Mouse (Mus musculus): ENCODE results near the gene N4bp3.

The N4bp3 gene

GRCm38 (mm10) chr11:51654891-51655290, 4.2 kb upstream of the N4bp3 start:
- no peak for ATAC-seq (ENCODE audit: insufficient number of reproducible peaks, low FRiP score, low TSS enrichment)

GRCm38 (mm10) chr11:51653736-51654135, 3.1 kb upstream of the N4bp3 start:
- no peak for ATAC-seq (ENCODE audit: insufficient number of reproducible peaks, low FRiP score, low TSS enrichment)

GRCm38 (mm10) chr11:51652889-51653418, 2.3 kb upstream of the N4bp3 start:
- no peak for ATAC-seq (ENCODE audit: insufficient number of reproducible peaks, low FRiP score, low TSS enrichment)

- no peak for ATAC-seq (ENCODE audit: insufficient number of reproducible peaks, low FRiP score, low TSS enrichment)
Measured at GRCm38 (mm10) chr11:51650261-51650660, 381 bp downstream of the N4bp3 start.

- ATAC-seq (ENCODE audit: insufficient number of reproducible peaks, low FRiP score, low TSS enrichment) = no peak
Measured at GRCm38 (mm10) chr11:51649889-51650199, 798 bp downstream of the N4bp3 start.

GRCm38 (mm10) chr11:51649111-51649888, 1.3 kb downstream of the N4bp3 start:
- no peak for ATAC-seq (ENCODE audit: insufficient number of reproducible peaks, low FRiP score, low TSS enrichment)

GRCm38 (mm10) chr11:51648566-51648965, 2.1 kb downstream of the N4bp3 start:
- ATAC-seq (ENCODE audit: insufficient number of reproducible peaks, low FRiP score, low TSS enrichment) = no peak

- ATAC-seq (ENCODE audit: insufficient number of reproducible peaks, low FRiP score, low TSS enrichment) = no peak
Measured at GRCm38 (mm10) chr11:51646751-51647667, 3.6 kb downstream of the N4bp3 start.

GRCm38 (mm10) chr11:51646245-51646644, 4.4 kb downstream of the N4bp3 start:
- no peak for ATAC-seq (ENCODE audit: insufficient number of reproducible peaks, low FRiP score, low TSS enrichment)

- no peak for ATAC-seq (ENCODE audit: insufficient number of reproducible peaks, low FRiP score, low TSS enrichment)
Measured at GRCm38 (mm10) chr11:51645293-51645692, 5.3 kb downstream of the N4bp3 start.

- ATAC-seq (ENCODE audit: insufficient number of reproducible peaks, low FRiP score, low TSS enrichment) = no peak
Measured at GRCm38 (mm10) chr11:51644217-51644616, 6.4 kb downstream of the N4bp3 start.

GRCm38 (mm10) chr11:51643761-51644160, 6.9 kb downstream of the N4bp3 start:
- ATAC-seq (ENCODE audit: insufficient number of reproducible peaks, low FRiP score, low TSS enrichment) = peak; percentile 32; the same call in 1 of the 2 replicates

GRCm38 (mm10) chr11:51643202-51643601, 7.4 kb downstream of the N4bp3 start:
- peak; percentile 57; the same call in 1 of the 2 replicates for ATAC-seq (ENCODE audit: insufficient number of reproducible peaks, low FRiP score, low TSS enrichment)

GRCm38 (mm10) chr11:51640748-51641147, 9.9 kb downstream of the N4bp3 start:
- ATAC-seq (ENCODE audit: insufficient number of reproducible peaks, low FRiP score, low TSS enrichment) = no peak

GRCm38 (mm10) chr11:51638497-51638896, 12.1 kb downstream of the N4bp3 start:
- ATAC-seq (ENCODE audit: insufficient number of reproducible peaks, low FRiP score, low TSS enrichment) = no peak

GRCm38 (mm10) chr11:51637971-51638414, 12.6 kb downstream of the N4bp3 start:
- ATAC-seq (ENCODE audit: insufficient number of reproducible peaks, low FRiP score, low TSS enrichment) = no peak

GRCm38 (mm10) chr11:51636323-51636684, 14.3 kb downstream of the N4bp3 start:
- peak; percentile 42; the same call in 1 of the 2 replicates for ATAC-seq (ENCODE audit: insufficient number of reproducible peaks, low FRiP score, low TSS enrichment)

- ATAC-seq (ENCODE audit: insufficient number of reproducible peaks, low FRiP score, low TSS enrichment) = peak; percentile 91
Measured at GRCm38 (mm10) chr11:51635525-51636322, 14.9 kb downstream of the N4bp3 start, which contains the start of gene Rmnd5b. Rmnd5b (minus strand) TSS chr11:51635896.

- no peak for ATAC-seq (ENCODE audit: insufficient number of reproducible peaks, low FRiP score, low TSS enrichment)
Measured at GRCm38 (mm10) chr11:51635127-51635524, 15.5 kb downstream of the N4bp3 start.

- ATAC-seq (ENCODE audit: insufficient number of reproducible peaks, low FRiP score, low TSS enrichment) = no peak
Measured at GRCm38 (mm10) chr11:51633721-51634120, 16.9 kb downstream of the N4bp3 start.

Data from cerebellum, adult (tissue).